Mouse (Mus musculus) hindbrain, embryonic 11.5 days (tissue): Measurements from ENCODE around the gene Gins1. TPM values are rescaled to one million over a fixed set of nuclear protein-coding genes. Genes with fewer than 3 reads are reported as not detected.
"Not testable (repeated sequence)": the region's sequence is repeated elsewhere in the genome, so short reads cannot be mapped to it uniquely, and the experiment has no call there.

Experiments used
- ATAC-seq: fragments of 200-750 bp; cut with Nextera tagmentation; 2 replicates; pipeline ENCODE4 v1.8.0; 2017; ENCODE audit warnings: mild to moderate bottlenecking, moderate TSS enrichment, moderate library complexity; ENCODE audit not compliant: low FRiP score
- DNase-seq: peaks from one replicate; pipeline ENCODE4 v3.0.0-alpha.2; 2015; ENCODE audit warnings: low spot score
- H3K27ac ChIP-seq: fragments of 300-500 bp; sonication (generic); 2 replicates; pipeline ENCODE4 v1.5.1; 2014; ENCODE audit warnings: mild to moderate bottlenecking, low read depth, low read length
- H3K27me3 ChIP-seq: fragments of 300-500 bp; sonication (generic); 2 replicates; pipeline ENCODE4 v1.6.1; 2014; ENCODE audit warnings: mild to moderate bottlenecking, low read length, moderate library complexity, mixed read lengths; ENCODE audit not compliant: control insufficient read depth, insufficient read depth
- H3K36me3 ChIP-seq: fragments of 300-500 bp; sonication (generic); 2 replicates; pipeline ENCODE4 v1.6.1; 2014; ENCODE audit warnings: mild to moderate bottlenecking, low read length, moderate library complexity, mixed read lengths; ENCODE audit not compliant: control insufficient read depth, insufficient read depth
- H3K4me1 ChIP-seq: fragments of 300-500 bp; sonication (generic); replicated peaks from 2 replicates; pipeline ENCODE4 v1.6.1; 2014; ENCODE audit warnings: low read length, mixed read lengths; ENCODE audit not compliant: control insufficient read depth, insufficient read depth
- H3K4me2 ChIP-seq: fragments of 300-500 bp; sonication (generic); replicated peaks from 2 replicates; pipeline ENCODE4 v1.6.1; 2014; ENCODE audit warnings: mild to moderate bottlenecking, low read depth, low read length
- H3K4me3 ChIP-seq: fragments of 300-500 bp; sonication (generic); 2 replicates; pipeline ENCODE4 v1.5.1; 2014; ENCODE audit warnings: low read depth, low read length
- H3K9ac ChIP-seq: fragments of 300-500 bp; sonication (generic); 2 replicates; pipeline ENCODE4 v1.6.1; 2014; ENCODE audit warnings: low read depth, low read length
- H3K9me3 ChIP-seq: fragments of 300-500 bp; sonication (generic); 2 replicates; pipeline ENCODE4 v1.6.1; 2016; ENCODE audit warnings: low read length; ENCODE audit not compliant: control insufficient read depth
- WGBS: fragments of 180-500 bp; shearing (Covaris S2); extraction: QIAGEN DNeasy Blood & Tissue Kit; methylation state at CpG from one replicate; pipeline ENCODE4 v1.1.7; 2014; 5-methylcytosine and 5-hydroxymethylcytosine counted together
- polyA plus RNA-seq: library from polyadenylated mRNA; unstranded; fragments of >200 nt; fragmentation: Nextera tagmentation; extraction: Ambion mirVana; gene quantifications from 2 replicates; pipeline ENCODE4 v1.2.1, GENCODE M21; 2014

Gins1 gene
- polyA plus RNA-seq, 1 experiment from 2014 or later = 66.0 TPM

DNA sequence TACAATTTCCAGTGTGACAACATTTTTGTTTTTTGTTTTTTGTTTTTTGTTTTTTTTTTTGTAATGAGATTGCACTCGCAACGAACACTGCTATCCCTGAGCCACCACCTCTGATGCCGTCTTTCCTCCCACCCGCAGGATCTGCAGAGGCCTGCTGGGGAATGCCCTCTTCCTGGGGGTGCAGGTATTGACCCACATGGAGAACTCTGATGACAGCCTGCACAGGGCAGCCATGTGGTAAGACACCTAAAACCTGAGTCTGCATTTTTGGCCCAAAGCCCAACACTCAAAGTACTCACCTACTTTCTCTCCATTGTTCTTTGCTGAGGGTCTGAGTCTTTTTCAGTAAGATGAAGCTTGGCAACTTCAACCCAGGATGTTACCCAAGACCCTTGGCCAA lies 29.5 kb downstream of the Gins1 start:
- no peak for DNase-seq
- Histone ChIP-seq H3K4me1 (no peaks in the 10 kb centered on the region), H3K27ac (no peak overlapping the region), H3K36me3 (peaks cover 8% of the 10 kb centered on the region; the same call in 1 of the 2 replicates), H3K27me3 (no peaks in the 10 kb centered on the region), H3K9me3 (no peaks in the 10 kb centered on the region), H3K4me3 (no peak overlapping the region), H3K9ac (no peak overlapping the region), H3K4me2 (no peak overlapping the region)
- ATAC-seq = no peak
- 98% methylated on average over 4 of the region's 4 CpGs for WGBS

- ATAC-seq (no peak), DNase-seq (no peak)
- Histone ChIP-seq H3K27ac (no peak overlapping the region), H3K27me3 (no peaks in the 10 kb centered on the region), H3K4me2 (no peak overlapping the region), H3K4me1 (no peaks in the 10 kb centered on the region), H3K9ac (no peak overlapping the region), H3K36me3 (0 out of 2 replicates have a peak, but pooled peaks cover 2% of the 10 kb centered on the region), H3K4me3 (no peak overlapping the region), H3K9me3 (no peaks in the 10 kb centered on the region)
- 93% methylated on average over 5 of the region's 5 CpGs for WGBS
Measured at GRCm38 (mm10) chr2:150944017-150944416, 38.8 kb downstream of the Gins1 start.

DNA sequence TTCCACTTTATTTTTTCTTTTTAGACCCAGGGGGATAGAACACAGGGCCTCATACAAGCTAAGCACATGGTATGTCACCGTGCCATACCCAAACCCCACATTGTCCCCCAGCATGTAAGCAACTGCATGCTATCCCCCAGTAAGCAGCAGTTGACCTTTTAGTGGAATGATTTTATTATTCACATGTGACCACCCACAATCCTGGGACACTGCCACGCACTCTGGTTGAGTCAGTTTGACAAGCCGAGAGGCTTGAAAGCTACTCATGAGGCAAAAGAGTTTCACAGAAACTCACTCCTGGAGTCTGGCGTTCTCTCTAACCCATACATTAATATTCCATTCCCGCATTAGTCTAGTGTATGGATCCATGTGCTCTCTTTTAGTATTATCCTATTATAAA lies 42.1 kb downstream of the Gins1 start:
- not testable (repeated sequence) for DNase-seq, H3K4me2 ChIP-seq, H3K9me3 ChIP-seq, H3K36me3 ChIP-seq, H3K9ac ChIP-seq, H3K27ac ChIP-seq, ATAC-seq, H3K4me1 ChIP-seq, H3K27me3 ChIP-seq, H3K4me3 ChIP-seq
- 93% methylated on average over 5 of the region's 5 CpGs for WGBS

DNA sequence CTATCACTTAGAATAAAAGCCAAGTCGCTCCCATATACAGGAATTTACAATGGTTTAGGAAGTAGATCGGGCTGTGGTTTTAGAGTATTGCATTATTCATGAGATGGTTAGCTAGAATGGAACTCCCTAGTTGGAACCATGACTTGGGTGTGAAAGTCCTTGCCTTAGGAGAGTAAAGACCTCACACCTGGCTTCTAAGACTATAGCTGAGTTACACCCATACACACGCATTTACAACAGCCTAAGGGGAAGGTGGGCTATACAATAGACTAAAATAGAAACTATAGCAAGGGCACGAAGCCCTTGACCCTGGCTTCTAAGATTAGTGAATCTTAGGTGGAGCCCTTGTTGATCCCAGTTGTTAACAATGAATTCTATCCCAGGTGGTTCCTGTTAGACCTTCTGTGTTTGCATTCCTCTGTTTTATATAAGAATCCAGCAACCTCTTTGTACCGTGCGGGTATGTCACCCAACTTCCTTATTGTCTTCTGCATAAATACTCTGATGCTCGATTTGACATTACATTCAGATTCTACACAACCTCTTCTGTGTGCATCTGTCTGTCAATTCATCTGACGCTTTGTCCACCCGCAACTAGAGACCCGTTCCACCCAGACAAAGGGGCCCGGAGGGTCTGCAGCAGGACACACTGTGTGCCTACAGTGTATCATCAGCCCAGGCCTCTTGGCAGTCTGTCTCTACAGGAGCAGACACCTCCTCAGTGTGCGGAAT lies 42.8 kb downstream of the Gins1 start:
- not testable (repeated sequence) for H3K9ac ChIP-seq, H3K27me3 ChIP-seq, H3K9me3 ChIP-seq, ATAC-seq, H3K27ac ChIP-seq, H3K4me1 ChIP-seq, H3K4me2 ChIP-seq, H3K36me3 ChIP-seq, H3K4me3 ChIP-seq, DNase-seq
- 92% methylated on average over 12 of the region's 12 CpGs for WGBS

DNA sequence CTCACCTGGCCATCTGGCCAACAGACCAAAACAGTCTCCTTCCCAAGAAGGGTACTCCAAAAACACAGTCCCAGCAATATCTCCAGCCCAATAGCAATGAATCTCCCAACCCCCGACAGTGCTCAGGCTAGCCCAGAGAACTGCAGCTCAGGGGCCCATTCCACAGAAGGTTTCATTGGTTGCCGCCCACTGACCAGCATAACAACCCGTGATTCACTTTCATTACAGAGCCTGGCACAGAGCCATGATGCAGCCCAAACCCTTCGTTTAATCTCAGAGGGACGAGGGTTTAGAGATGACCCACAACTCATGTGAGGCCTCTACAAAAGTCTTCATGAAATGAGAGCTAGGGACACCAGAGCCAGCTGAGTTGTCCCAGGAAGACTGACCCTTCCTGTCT lies 43.6 kb downstream of the Gins1 start:
- DNase-seq (no peak), ATAC-seq (no peak)
- H3K9ac ChIP-seq = no peak overlapping the region
- no peaks in the 10 kb centered on the region for H3K9me3 ChIP-seq
- H3K27me3 ChIP-seq = no peaks in the 10 kb centered on the region
- no peak overlapping the region for H3K4me3 ChIP-seq
- 0 out of 2 replicates have a peak, but pooled peaks cover 4% of the 10 kb centered on the region for H3K36me3 ChIP-seq
- no peaks in the 10 kb centered on the region for H3K4me1 ChIP-seq
- H3K4me2 ChIP-seq = no peak overlapping the region
- WGBS = 92% methylated on average over 5 of the region's 5 CpGs
- H3K27ac ChIP-seq = no peak overlapping the region

GRCm38 (mm10) chr2:150949652-150950051 lies 44.5 kb downstream of the Gins1 start:
- H3K27ac ChIP-seq = no peak overlapping the region
- no peak overlapping the region for H3K4me3 ChIP-seq
- no peaks in the 10 kb centered on the region for H3K27me3 ChIP-seq
- no peak for DNase-seq
- no peak for ATAC-seq
- no peak overlapping the region for H3K4me2 ChIP-seq
- H3K36me3 ChIP-seq = peaks cover 4% of the 10 kb centered on the region; the same call in 1 of the 2 replicates
- H3K9ac ChIP-seq = no peak overlapping the region
- H3K4me1 ChIP-seq = no peaks in the 10 kb centered on the region
- WGBS = 91% methylated on average over 3 of the region's 3 CpGs
- H3K9me3 ChIP-seq = no peaks in the 10 kb centered on the region

GRCm38 (mm10) chr2:150950056-150950455 lies 44.9 kb downstream of the Gins1 start:
- DNase-seq = no peak

DNA sequence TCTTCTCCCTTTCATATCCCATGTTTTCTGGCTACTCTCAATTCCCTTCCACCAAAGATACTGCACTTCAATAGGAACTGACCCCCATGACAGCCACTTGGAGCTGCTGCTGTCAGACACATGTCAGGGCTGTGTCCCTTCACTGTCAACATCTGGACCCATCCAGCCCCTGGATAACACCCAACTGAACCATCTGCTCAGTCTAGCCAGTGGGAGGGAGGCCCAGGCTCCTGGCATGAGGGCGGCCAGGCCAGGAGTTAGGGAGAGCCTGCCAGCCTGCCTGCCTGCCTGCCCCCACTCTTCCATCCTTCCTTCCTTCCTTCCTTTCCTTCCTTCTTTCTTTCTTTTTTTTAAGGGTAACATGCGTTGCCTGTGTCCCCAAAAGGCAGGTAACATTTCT lies 46.0 kb downstream of the Gins1 start:
- H3K36me3 ChIP-seq = peaks cover 4% of the 10 kb centered on the region; the same call in 1 of the 2 replicates
- ATAC-seq = no peak
- DNase-seq = no peak
- H3K27me3 ChIP-seq = no peaks in the 10 kb centered on the region
- no peaks in the 10 kb centered on the region for H3K4me1 ChIP-seq
- H3K9ac ChIP-seq = no peak overlapping the region
- no peaks in the 10 kb centered on the region for H3K9me3 ChIP-seq
- 94% methylated on average over 2 of the region's 2 CpGs for WGBS
- no peak overlapping the region for H3K27ac ChIP-seq
- H3K4me2 ChIP-seq = no peak overlapping the region
- no peak overlapping the region for H3K4me3 ChIP-seq

More at GRCm38 (mm10) chr2:150950056-150950455, 44.9 kb downstream of the Gins1 start:
- Histone ChIP-seq H3K27me3 (no peaks in the 10 kb centered on the region), H3K36me3 (peaks cover 4% of the 10 kb centered on the region; the same call in 1 of the 2 replicates), H3K4me3 (no peak overlapping the region), H3K4me1 (no peaks in the 10 kb centered on the region), H3K9me3 (no peaks in the 10 kb centered on the region), H3K27ac (no peak overlapping the region), H3K9ac (no peak overlapping the region), H3K4me2 (no peak overlapping the region)
- 91% methylated on average over 6 of the region's 6 CpGs for whole genome bisulfite sequencing
- ATAC-seq = no peak

- Histone ChIP-seq H3K4me2 (no peak overlapping the region), H3K4me1 (no peaks in the 10 kb centered on the region), H3K9me3 (no peaks in the 10 kb centered on the region), H3K27ac (no peak overlapping the region), H3K9ac (no peak overlapping the region), H3K27me3 (no peaks in the 10 kb centered on the region), H3K4me3 (no peak overlapping the region), H3K36me3 (no peaks in the 10 kb centered on the region; the same call in 1 of the 2 replicates)
- 68% methylated on average over 1 of the region's 1 CpGs for WGBS
- ATAC-seq = no peak
- no peak for DNase-seq
Measured at GRCm38 (mm10) chr2:150955859-150956258, 50.7 kb downstream of the Gins1 start.
